Mouse (Mus musculus) intestine, embryonic 16.5 days (tissue): ENCODE measurements around the gene Saxo1. TPM values are rescaled to one million over a fixed set of nuclear protein-coding genes. Genes with fewer than 3 reads are reported as not detected.

Experiments used
- ATAC-seq: fragments of 200-750 bp; cut with Nextera tagmentation; 2 replicates; pipeline ENCODE4 v1.8.0; 2017; ENCODE audit warnings: moderate TSS enrichment, moderate library complexity
- H3K27ac ChIP-seq: fragments of 300-500 bp; sonication (generic); 2 replicates; pipeline ENCODE4 v1.5.1; 2014; ENCODE audit warnings: mild to moderate bottlenecking, low read length
- H3K27me3 ChIP-seq: fragments of 300-500 bp; sonication (generic); replicated peaks from 2 replicates; pipeline ENCODE4 v1.6.1; 2014; ENCODE audit warnings: low read length, control low read depth, mixed read lengths; ENCODE audit not compliant: control insufficient read depth, insufficient read depth
- H3K36me3 ChIP-seq: fragments of 300-500 bp; sonication (generic); 2 replicates; pipeline ENCODE4 v1.6.1; 2014; ENCODE audit warnings: low read length, control low read depth; ENCODE audit not compliant: control insufficient read depth, insufficient read depth
- H3K4me1 ChIP-seq: fragments of 300-500 bp; sonication (generic); 2 replicates; pipeline ENCODE4 v1.6.1; 2014; ENCODE audit warnings: low read length, control low read depth, mixed read lengths; ENCODE audit not compliant: control insufficient read depth, insufficient read depth
- H3K4me2 ChIP-seq: fragments of 300-500 bp; sonication (generic); 2 replicates; pipeline ENCODE4 v1.6.1; 2014; ENCODE audit warnings: low read depth, low read length, control low read depth
- H3K4me3 ChIP-seq: fragments of 300-500 bp; sonication (generic); 2 replicates; pipeline ENCODE4 v1.5.1; 2014; ENCODE audit warnings: mild to moderate bottlenecking, low read length
- H3K9ac ChIP-seq: fragments of 300-500 bp; sonication (generic); 2 replicates; pipeline ENCODE4 v1.6.1; 2014; ENCODE audit warnings: low read depth, low read length
- H3K9me3 ChIP-seq: fragments of 300-500 bp; sonication (generic); 2 replicates; pipeline ENCODE4 v1.6.1; 2016; ENCODE audit warnings: low read length, control low read depth; ENCODE audit not compliant: control insufficient read depth
- WGBS: fragments of 180-500 bp; shearing (Covaris S2); extraction: QIAGEN DNeasy Blood & Tissue Kit; methylation state at CpG from one replicate; pipeline ENCODE4 v1.1.7; 2014; 5-methylcytosine and 5-hydroxymethylcytosine counted together
- polyA plus RNA-seq: library from polyadenylated mRNA; unstranded; fragments of >200 nt; fragmentation: Nextera tagmentation; extraction: Ambion mirVana; gene quantifications from 2 replicates; pipeline ENCODE4 v1.2.1, GENCODE M21; 2015

Saxo1 gene
- polyA plus RNA-seq, 1 experiment from 2014 or later = not detected

DNA sequence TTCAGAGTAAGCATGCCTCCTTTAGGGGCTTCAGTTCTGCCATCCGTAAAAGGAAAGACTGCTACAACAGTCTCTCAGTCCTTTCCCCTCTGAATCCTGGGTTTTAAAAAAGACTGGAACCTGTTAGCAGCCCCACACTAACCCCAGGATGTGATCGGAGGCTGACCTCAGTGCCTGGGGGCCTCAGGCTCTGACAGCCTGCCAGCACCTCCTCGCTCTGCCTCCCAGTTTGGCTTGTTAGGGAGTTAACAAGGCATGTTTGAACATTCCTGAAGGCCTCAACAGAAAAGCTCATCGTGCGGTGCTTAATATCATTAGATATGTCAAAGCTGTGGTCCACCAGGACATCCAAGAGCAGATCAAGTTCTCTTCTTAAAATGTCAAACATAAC is 24.0 kb downstream of the Saxo1 start:
- Histone ChIP-seq H3K4me1 (0 out of 2 replicates have a peak, but pooled peaks cover 3% of the 10 kb centered on the region), H3K9ac (no peak overlapping the region), H3K36me3 (no peaks in the 10 kb centered on the region), H3K27ac (no peak overlapping the region), H3K9me3 (no peaks in the 10 kb centered on the region), H3K4me2 (no peak overlapping the region), H3K4me3 (no peak overlapping the region), H3K27me3 (no peaks in the 10 kb centered on the region)
- 59% methylated on average over 5 of the region's 5 CpGs for WGBS
- no peak for ATAC-seq

DNA sequence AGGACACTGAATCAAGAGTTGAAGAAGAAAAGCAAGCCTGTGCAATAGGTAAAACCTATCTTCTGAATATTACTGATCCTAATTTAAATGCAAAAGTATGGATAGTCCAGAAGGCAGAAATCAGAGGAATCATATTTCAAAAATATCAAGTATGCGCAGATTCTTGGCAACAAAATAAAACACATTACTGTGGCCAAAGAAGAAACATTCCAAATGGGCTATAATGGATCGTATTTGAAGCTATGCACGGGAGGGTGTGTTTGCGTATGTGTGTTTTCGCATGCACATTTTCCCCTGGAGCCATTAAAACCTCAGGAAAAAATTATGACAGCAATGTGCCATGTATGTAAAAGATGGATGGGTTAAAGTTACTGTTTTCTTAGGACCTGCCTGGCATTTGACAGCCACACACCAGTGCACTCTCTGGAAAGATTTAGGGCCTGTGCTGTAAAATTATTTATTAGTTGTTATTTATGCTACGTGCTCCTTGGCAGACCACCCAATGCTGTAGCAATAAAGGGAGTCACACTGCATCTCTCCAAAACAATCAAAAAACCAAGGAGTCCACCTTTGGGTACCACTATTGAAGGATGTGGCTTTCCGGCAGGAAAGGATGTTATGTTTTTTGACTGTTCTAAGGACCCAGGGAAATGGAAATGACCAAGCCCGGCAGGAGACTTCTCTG is 24.6 kb downstream of the Saxo1 start:
- WGBS = 67% methylated on average over 8 of the region's 8 CpGs
- H3K36me3 ChIP-seq = no peaks in the 10 kb centered on the region
- 0 out of 2 replicates have a peak, but pooled peaks cover 3% of the 10 kb centered on the region for H3K4me1 ChIP-seq
- H3K27me3 ChIP-seq = no peaks in the 10 kb centered on the region
- no peak overlapping the region for H3K27ac ChIP-seq
- no peak for ATAC-seq
- H3K9ac ChIP-seq = no peak overlapping the region
- no peak overlapping the region for H3K4me2 ChIP-seq
- H3K4me3 ChIP-seq = no peak overlapping the region
- no peaks in the 10 kb centered on the region for H3K9me3 ChIP-seq

GRCm38 (mm10) chr4:86529161-86529560 is 29.0 kb downstream of the Saxo1 start:
- no peak overlapping the region for H3K4me2 ChIP-seq
- H3K27ac ChIP-seq = no peak overlapping the region
- no peak overlapping the region for H3K9ac ChIP-seq
- no peaks in the 10 kb centered on the region for H3K27me3 ChIP-seq
- H3K4me1 ChIP-seq = 0 out of 2 replicates have a peak, but pooled peaks cover 3% of the 10 kb centered on the region
- no peaks in the 10 kb centered on the region for H3K36me3 ChIP-seq
- ATAC-seq = no peak
- WGBS = 74% methylated on average over 6 of the region's 6 CpGs
- no peaks in the 10 kb centered on the region for H3K9me3 ChIP-seq
- H3K4me3 ChIP-seq = no peak overlapping the region

DNA sequence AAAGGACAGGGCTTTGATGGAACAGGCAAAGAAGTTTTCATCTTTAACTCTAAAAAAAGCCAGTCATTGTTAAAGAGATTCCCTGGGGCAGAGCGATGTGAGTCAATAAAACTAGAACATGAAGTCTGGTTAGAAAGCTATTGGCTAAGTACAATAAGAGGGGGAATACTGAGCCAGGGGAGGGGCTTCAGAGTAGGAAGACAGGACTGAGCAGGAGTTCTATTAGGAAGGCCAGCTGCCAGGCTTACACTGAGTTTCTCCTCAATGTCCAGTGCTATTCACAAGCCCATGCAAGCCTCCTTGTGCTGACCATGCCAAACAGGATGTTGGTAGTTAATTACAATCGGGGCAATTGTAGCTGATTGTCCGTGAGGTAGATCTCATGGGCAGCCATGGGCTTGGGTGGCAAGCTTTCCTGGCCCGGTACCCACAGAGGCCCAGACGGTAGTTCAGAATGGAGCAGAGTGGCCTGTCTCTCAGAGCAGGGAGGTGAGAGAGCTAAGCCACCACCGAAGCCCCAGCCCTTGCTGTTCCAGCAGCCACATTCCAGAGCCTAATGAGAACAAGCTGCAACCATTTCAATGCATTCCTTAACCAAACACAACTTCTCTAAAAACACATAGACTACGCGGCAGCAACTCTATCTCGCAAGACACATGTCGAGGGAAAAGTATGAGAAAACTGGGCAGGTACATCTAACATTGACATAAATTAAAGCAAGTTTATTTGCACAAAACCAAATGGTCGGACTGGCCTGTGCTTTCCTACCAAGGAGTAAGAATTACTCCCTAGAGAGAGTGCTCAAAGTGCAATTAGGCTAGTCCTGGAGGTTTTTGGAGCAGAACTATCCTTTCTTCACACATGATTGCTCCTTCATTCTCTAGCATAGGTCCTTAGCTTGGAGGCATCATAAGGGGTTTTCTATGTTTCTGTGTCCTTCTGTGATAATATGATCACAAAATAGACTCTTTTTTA is 30.7 kb downstream of the Saxo1 start:
- Histone ChIP-seq H3K4me2 (no peak overlapping the region), H3K27me3 (no peaks in the 10 kb centered on the region), H3K27ac (0 out of 2 replicates have a peak overlapping the region, but pooled peaks have one; percentile 24), H3K9ac (no peak overlapping the region), H3K4me3 (no peak overlapping the region), H3K36me3 (no peaks in the 10 kb centered on the region), H3K9me3 (no peaks in the 10 kb centered on the region), H3K4me1 (no peaks in the 10 kb centered on the region)
- 66% methylated on average over 11 of the region's 11 CpGs for WGBS
- no peak for ATAC-seq

GRCm38 (mm10) chr4:86524483-86524882 is 33.6 kb downstream of the Saxo1 start:
- no peaks in the 10 kb centered on the region for H3K9me3 ChIP-seq
- ATAC-seq = no peak
- H3K4me3 ChIP-seq = no peak overlapping the region
- H3K9ac ChIP-seq = no peak overlapping the region
- 88% methylated on average over 1 of the region's 1 CpGs for WGBS
- H3K4me1 ChIP-seq = no peaks in the 10 kb centered on the region
- H3K36me3 ChIP-seq = no peaks in the 10 kb centered on the region
- no peak overlapping the region for H3K27ac ChIP-seq
- H3K27me3 ChIP-seq = no peaks in the 10 kb centered on the region
- H3K4me2 ChIP-seq = no peak overlapping the region

DNA sequence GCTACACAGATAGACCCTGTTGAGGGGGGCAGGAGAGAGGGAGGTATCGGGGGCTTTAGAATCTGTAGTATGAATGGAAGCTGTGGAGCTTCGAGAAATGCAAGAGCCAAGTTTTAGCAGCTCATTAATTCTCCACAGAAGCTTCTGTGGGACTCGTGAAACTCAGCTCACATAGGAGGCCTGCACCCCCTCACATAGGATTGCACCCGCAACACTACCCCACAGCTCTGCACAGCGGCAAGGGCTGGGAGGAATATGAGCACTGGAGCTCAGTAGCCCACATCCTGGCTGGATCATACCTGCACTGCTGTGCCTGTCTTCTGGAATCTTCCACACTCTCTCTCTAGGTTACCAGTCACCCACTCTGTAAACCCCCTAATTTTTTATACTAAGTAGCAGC is 34.4 kb downstream of the Saxo1 start:
- ATAC-seq = no peak
- Histone ChIP-seq H3K9ac (no peak overlapping the region), H3K9me3 (no peaks in the 10 kb centered on the region), H3K4me3 (no peak overlapping the region), H3K27me3 (no peaks in the 10 kb centered on the region), H3K27ac (no peak overlapping the region), H3K4me1 (no peaks in the 10 kb centered on the region), H3K36me3 (no peaks in the 10 kb centered on the region), H3K4me2 (no peak overlapping the region)
- 80% methylated on average over 5 of the region's 5 CpGs for WGBS

- Histone ChIP-seq H3K36me3 (no peaks in the 10 kb centered on the region), H3K9me3 (no peaks in the 10 kb centered on the region), H3K4me2 (no peak overlapping the region), H3K9ac (no peak overlapping the region), H3K4me1 (no peaks in the 10 kb centered on the region), H3K27me3 (no peaks in the 10 kb centered on the region), H3K4me3 (no peak overlapping the region), H3K27ac (no peak overlapping the region)
- no peak for ATAC-seq
- 83% methylated on average over 12 of the region's 12 CpGs for WGBS
Measured at GRCm38 (mm10) chr4:86520695-86521094, 37.4 kb downstream of the Saxo1 start.

DNA sequence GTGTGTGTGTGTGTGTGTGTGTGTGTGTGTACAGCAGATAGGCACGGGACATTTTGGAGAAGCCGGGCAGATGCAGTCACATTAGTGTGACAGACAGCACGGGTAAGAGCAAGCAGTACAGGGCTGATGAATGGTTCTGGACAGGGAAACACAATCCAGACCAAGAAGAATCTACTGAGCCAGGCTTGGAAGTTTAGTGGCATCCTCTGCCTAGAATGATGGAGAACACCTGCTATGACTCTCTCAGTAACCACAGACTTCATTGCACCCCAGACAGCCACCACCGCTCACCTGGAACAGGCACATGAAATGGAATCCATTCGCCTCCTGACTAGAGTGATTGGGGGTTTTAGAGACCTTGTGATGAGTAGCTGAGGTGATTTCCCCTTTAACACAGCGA is 38.2 kb downstream of the Saxo1 start:
- Histone ChIP-seq H3K4me2 (no peak overlapping the region), H3K4me3 (no peak overlapping the region), H3K9me3 (no peaks in the 10 kb centered on the region), H3K36me3 (no peaks in the 10 kb centered on the region), H3K27me3 (no peaks in the 10 kb centered on the region), H3K9ac (no peak overlapping the region), H3K4me1 (no peaks in the 10 kb centered on the region), H3K27ac (no peak overlapping the region)
- no peak for ATAC-seq
- WGBS = 66% methylated on average over 6 of the region's 6 CpGs

DNA sequence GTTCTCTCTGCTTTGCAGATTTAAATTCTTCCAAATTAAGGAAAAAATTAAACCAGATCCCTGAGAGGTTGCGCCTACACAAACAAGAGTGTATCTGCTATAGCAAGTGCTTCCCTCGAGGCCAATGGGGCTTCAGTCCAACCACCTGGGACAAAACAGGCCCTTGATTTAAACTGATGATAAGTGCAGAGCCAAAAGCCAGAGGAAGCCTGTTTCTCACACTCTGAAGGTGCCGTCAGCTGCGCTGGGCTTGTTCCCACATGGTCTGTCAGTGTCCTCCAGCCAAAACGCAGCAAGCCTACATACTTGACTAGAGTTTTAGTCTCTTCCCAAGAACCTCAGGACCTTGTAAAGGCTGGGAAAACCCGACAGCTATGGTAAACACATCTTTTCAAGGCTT is 53.5 kb downstream of the Saxo1 start:
- no peak overlapping the region for H3K27ac ChIP-seq
- no peak overlapping the region for H3K9ac ChIP-seq
- ATAC-seq = no peak
- H3K9me3 ChIP-seq = no peaks in the 10 kb centered on the region
- H3K4me3 ChIP-seq = no peak overlapping the region
- H3K4me1 ChIP-seq = no peaks in the 10 kb centered on the region
- no peaks in the 10 kb centered on the region for H3K36me3 ChIP-seq
- H3K4me2 ChIP-seq = no peak overlapping the region
- WGBS = 69% methylated on average over 6 of the region's 6 CpGs
- no peaks in the 10 kb centered on the region for H3K27me3 ChIP-seq
